Mouse (Mus musculus): ENCODE measurements around the gene Itgb3bp.

DNA sequence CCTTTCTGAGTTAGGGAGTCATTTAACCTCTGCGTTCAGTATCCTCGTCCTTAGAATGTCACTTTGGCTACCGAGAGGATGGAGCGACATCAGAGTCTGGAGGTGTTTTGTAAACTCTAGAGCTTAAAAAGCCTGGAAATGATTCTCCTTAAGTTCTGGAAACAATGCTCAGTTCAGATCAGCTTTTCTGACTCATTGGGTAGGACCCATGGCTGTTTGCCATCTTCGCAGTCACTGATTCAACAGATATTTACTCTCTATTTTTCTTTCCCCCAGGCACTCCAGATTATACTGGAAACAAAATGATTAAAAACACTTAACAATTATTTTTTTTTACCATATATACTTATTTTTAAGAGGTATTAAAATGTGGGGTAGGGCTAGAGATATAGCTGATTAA lies 49.7 kb upstream of the Itgb3bp start:
- TF ChIP-seq CTCF (IDR thresholded peaks at IDR 0.05; ENCODE audit: low read depth, low read length) = no peak
- TF ChIP-seq POLR2A (IDR thresholded peaks at IDR 0.05; ENCODE audit: borderline replicate concordance, low read depth, low read length) = no peak
